Mouse (Mus musculus): ENCODE results near the gene Fbxl17. TPM values are rescaled to one million over a fixed set of nuclear protein-coding genes. Genes with fewer than 3 reads are reported as not detected.

Fbxl17 gene
- polyA plus RNA-seq, 1 experiment from 2014 or later, result 8.9 TPM

DNA sequence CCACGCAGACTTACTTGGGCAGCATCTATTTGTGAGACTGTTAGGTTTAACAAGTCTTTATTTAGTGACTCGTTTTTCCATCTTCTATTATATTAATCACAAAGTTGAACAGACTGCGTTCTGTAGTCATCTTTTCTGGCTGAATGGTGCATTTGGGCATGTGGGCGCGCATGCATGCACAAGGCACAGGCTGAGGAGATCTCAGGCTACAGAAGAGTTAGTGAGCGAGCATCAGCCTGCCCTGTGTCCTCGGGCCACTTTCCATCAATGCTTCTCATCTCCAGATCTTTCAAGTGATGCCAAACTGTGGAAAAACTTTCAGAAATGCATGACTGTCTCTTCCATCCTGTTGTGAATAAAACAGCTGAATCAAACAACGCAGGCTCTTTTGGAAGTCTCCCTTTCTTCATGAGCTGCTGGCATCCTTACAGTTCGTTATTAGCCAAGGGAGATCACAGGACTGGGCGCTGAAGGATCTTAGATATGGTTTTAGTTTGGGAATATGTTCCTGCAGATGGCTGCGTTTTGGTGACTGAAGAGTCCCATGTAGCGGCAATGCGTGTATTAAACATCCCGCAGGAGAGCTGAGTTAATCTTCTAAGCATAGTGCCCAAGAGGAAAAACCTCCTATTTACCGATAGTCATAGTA is 442.0 kb downstream of the Fbxl17 start:
- Histone ChIP-seq H3K4me2 (ENCODE audit: low read length) (no peak overlapping the region), H3K27me3 (replicated peaks; ENCODE audit: control insufficient read depth, insufficient read depth, low read length) (no peaks in the 10 kb centered on the region), H3K27ac (ENCODE audit: low read depth, low read length) (no peak overlapping the region), H3K9ac (ENCODE audit: low read length) (no peak overlapping the region), H3K4me3 (ENCODE audit: low read depth, low read length) (no peak overlapping the region), H3K36me3 (ENCODE audit: control insufficient read depth, insufficient read depth, low read length) (no peaks in the 10 kb centered on the region), H3K4me1 (ENCODE audit: control insufficient read depth, insufficient read depth, low read length) (peaks cover 2% of the 10 kb centered on the region; the same call in 1 of the 2 replicates), H3K9me3 (replicated peaks; ENCODE audit: control insufficient read depth, low read length) (no peaks in the 10 kb centered on the region)
- WGBS, result 68% methylated on average over 15 of the region's 15 CpGs
- ATAC-seq, result peak; percentile 32; the same call in 1 of the 2 replicates
- peak; percentile 24 for DNase-seq (ENCODE audit: low spot score)

DNA sequence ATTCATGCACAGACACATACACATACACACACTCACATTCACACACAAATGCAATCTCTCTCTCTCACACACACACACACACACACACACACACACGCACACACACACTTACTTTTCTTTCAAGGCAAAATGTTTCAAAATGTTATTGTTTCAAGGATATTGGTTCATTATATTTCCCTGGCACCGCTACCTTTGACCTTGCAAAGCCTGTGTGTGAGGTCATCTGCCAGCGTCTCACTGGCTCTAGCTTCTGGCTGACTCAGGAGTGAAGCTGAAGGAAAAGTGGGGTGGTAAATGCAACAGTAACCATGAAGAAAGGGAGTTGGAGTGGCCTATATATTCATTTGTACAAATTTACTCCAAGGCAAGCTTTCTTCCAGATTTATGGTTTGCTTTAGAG is 442.8 kb downstream of the Fbxl17 start:
- Histone ChIP-seq H3K4me2 (ENCODE audit: low read length) (no peak overlapping the region), H3K27ac (ENCODE audit: low read depth, low read length) (no peak overlapping the region), H3K36me3 (ENCODE audit: control insufficient read depth, insufficient read depth, low read length) (no peaks in the 10 kb centered on the region), H3K27me3 (replicated peaks; ENCODE audit: control insufficient read depth, insufficient read depth, low read length) (no peaks in the 10 kb centered on the region), H3K9me3 (replicated peaks; ENCODE audit: control insufficient read depth, low read length) (no peaks in the 10 kb centered on the region), H3K9ac (ENCODE audit: low read length) (no peak overlapping the region), H3K4me3 (ENCODE audit: low read depth, low read length) (no peak overlapping the region), H3K4me1 (ENCODE audit: control insufficient read depth, insufficient read depth, low read length) (peaks cover 2% of the 10 kb centered on the region; the same call in 1 of the 2 replicates)
- WGBS, result 90% methylated on average over 3 of the region's 3 CpGs
- DNase-seq (ENCODE audit: low spot score) (no peak), ATAC-seq (no peak)

DNA sequence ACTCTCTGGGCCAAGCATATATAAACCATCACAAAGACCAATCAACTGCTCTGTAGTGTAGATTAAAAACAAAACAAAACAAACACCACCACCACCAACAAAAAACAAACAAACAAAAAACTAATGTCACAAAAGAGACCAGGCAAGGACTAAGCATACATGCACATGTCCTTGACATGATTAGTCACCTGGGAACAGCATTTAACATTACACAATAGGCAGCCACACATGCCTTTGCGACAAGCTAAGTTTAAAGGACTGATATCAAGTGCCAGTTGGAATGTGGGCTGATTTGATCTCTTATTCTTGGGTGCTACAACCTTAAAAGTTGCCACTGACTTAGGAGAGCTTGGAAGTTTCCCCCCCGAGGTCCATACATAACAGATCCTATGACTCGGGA is 446.5 kb downstream of the Fbxl17 start:
- Histone ChIP-seq H3K27ac (ENCODE audit: low read depth, low read length) (no peak overlapping the region), H3K4me1 (ENCODE audit: control insufficient read depth, insufficient read depth, low read length) (peaks cover 2% of the 10 kb centered on the region; the same call in 1 of the 2 replicates), H3K4me3 (ENCODE audit: low read depth, low read length) (no peak overlapping the region), H3K9ac (ENCODE audit: low read length) (no peak overlapping the region), H3K4me2 (ENCODE audit: low read length) (no peak overlapping the region), H3K27me3 (replicated peaks; ENCODE audit: control insufficient read depth, insufficient read depth, low read length) (no peaks in the 10 kb centered on the region), H3K36me3 (ENCODE audit: control insufficient read depth, insufficient read depth, low read length) (no peaks in the 10 kb centered on the region), H3K9me3 (replicated peaks; ENCODE audit: control insufficient read depth, low read length) (no peaks in the 10 kb centered on the region)
- no peak for DNase-seq (ENCODE audit: low spot score)
- ATAC-seq, result no peak
- WGBS, result 88% methylated on average over 3 of the region's 3 CpGs

DNA sequence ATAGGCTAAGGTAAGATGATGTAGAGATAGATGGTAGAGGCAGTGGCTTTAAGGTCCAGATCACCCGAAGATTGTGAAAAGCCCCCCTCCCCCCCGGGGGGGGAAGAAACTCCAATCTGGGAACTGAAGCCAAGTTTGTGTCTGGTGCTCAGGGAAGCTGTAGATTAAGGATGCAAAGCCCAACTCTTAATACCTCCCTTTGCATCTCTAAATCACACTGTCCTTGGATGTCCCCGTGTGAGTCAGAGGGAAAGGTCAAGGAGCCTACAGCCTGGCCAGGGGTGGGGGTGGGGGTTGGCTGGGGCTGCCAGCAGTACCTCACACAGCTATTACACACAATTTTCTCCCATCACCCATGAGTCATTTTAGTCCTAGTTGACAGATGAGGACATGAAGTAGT is 453.4 kb downstream of the Fbxl17 start:
- no peak for ATAC-seq
- H3K36me3 ChIP-seq (ENCODE audit: control insufficient read depth, insufficient read depth, low read length), result no peaks in the 10 kb centered on the region
- H3K4me1 ChIP-seq (ENCODE audit: control insufficient read depth, insufficient read depth, low read length), result no peaks in the 10 kb centered on the region
- H3K9me3 ChIP-seq (replicated peaks; ENCODE audit: control insufficient read depth, low read length), result no peaks in the 10 kb centered on the region
- DNase-seq (ENCODE audit: low spot score), result no peak
- no peak overlapping the region for H3K4me3 ChIP-seq (ENCODE audit: low read depth, low read length)
- 68% methylated on average over 3 of the region's 3 CpGs for WGBS
- no peaks in the 10 kb centered on the region for H3K27me3 ChIP-seq (replicated peaks; ENCODE audit: control insufficient read depth, insufficient read depth, low read length)
- no peak overlapping the region for H3K9ac ChIP-seq (ENCODE audit: low read length)
- no peak overlapping the region for H3K27ac ChIP-seq (ENCODE audit: low read depth, low read length)
- no peak overlapping the region for H3K4me2 ChIP-seq (ENCODE audit: low read length)

DNA sequence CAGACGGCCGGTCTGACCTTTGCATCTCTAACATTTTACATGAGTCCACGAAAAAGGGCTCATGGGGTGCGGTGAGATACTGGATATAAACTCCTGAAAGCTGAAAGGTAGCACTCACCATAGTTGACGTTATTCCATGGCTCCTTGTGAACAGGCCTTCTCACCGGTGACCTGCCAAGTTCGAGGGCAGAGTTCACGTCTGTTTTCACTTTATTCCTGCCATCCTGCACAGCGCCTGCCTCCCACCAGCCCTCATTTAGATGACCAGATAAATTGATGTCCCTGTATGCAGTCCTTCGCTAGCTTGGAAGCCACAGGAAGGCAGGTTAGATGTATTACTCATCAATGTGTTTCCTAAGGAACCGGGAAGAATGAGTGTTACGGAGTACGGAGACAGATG is 454.5 kb downstream of the Fbxl17 start:
- H3K36me3 ChIP-seq (ENCODE audit: control insufficient read depth, insufficient read depth, low read length), result no peaks in the 10 kb centered on the region
- H3K4me3 ChIP-seq (ENCODE audit: low read depth, low read length), result no peak overlapping the region
- no peaks in the 10 kb centered on the region for H3K9me3 ChIP-seq (replicated peaks; ENCODE audit: control insufficient read depth, low read length)
- no peak overlapping the region for H3K4me2 ChIP-seq (ENCODE audit: low read length)
- H3K27ac ChIP-seq (ENCODE audit: low read depth, low read length), result no peak overlapping the region
- DNase-seq (ENCODE audit: low spot score) (no peak), ATAC-seq (no peak)
- no peaks in the 10 kb centered on the region for H3K4me1 ChIP-seq (ENCODE audit: control insufficient read depth, insufficient read depth, low read length)
- 90% methylated on average over 13 of the region's 13 CpGs for WGBS
- H3K27me3 ChIP-seq (replicated peaks; ENCODE audit: control insufficient read depth, insufficient read depth, low read length), result no peaks in the 10 kb centered on the region
- H3K9ac ChIP-seq (ENCODE audit: low read length), result no peak overlapping the region

DNA sequence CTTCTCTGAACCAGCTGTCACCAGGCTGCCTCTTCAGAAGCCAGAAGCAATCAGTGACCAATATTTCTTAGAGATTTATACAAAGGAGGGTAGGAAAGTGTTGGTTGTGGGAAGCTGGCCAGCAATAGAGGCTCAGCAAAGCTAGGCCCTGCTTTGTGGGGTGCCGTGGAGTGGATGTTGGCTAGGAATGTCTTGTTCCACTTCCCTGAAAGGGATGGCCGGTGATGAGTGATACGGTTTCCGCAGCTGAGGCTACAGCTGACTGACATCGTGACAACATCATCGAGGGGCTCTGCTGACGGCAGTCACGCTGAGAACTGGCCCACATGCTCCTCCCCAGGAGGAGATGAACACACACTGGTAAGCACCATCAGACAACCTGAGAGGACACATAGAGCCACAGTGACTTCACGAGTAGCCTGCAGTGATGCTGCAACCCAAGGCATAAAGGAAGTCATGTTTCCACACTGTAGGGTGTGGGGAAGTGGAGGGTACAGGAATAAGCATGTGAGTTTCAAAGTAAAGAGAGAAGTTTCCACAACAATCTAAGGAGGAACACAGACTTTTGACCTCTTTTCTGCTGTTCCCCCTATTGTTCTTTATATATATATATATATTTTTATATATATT is 456.7 kb downstream of the Fbxl17 start:
- Histone ChIP-seq H3K9me3 (replicated peaks; ENCODE audit: control insufficient read depth, low read length) (no peaks in the 10 kb centered on the region; the same call in 1 of the 2 replicates), H3K4me2 (ENCODE audit: low read length) (no peak overlapping the region), H3K4me3 (ENCODE audit: low read depth, low read length) (no peak overlapping the region), H3K27me3 (replicated peaks; ENCODE audit: control insufficient read depth, insufficient read depth, low read length) (no peaks in the 10 kb centered on the region), H3K4me1 (ENCODE audit: control insufficient read depth, insufficient read depth, low read length) (no peaks in the 10 kb centered on the region), H3K9ac (ENCODE audit: low read length) (no peak overlapping the region), H3K27ac (ENCODE audit: low read depth, low read length) (no peak overlapping the region), H3K36me3 (ENCODE audit: control insufficient read depth, insufficient read depth, low read length) (no peaks in the 10 kb centered on the region)
- no peak for ATAC-seq
- WGBS, result 93% methylated on average over 9 of the region's 9 CpGs
- DNase-seq (ENCODE audit: low spot score), result no peak

DNA sequence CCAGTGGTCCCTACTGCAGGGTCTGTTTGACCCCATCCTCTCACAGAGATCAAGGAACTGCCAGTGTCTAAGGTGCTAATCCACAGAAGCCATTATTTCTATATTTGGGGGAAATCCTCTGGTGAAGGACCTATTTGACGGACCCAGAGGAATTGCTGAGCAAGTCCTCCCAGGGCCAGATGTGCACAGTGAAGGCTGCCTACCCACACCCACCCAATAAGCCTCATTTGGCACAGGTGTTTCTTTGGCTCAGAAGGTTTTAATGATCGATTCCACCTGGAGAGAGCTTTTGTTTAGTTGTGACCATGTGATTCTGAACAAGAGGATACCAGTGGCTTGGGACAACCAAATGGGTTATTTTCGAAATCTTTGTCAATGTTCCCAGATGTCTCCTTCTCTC is 462.3 kb downstream of the Fbxl17 start:
- Histone ChIP-seq H3K27ac (ENCODE audit: low read depth, low read length) (no peak overlapping the region), H3K4me1 (ENCODE audit: control insufficient read depth, insufficient read depth, low read length) (no peaks in the 10 kb centered on the region), H3K36me3 (ENCODE audit: control insufficient read depth, insufficient read depth, low read length) (no peaks in the 10 kb centered on the region), H3K9ac (ENCODE audit: low read length) (no peak overlapping the region), H3K4me2 (ENCODE audit: low read length) (no peak overlapping the region), H3K4me3 (ENCODE audit: low read depth, low read length) (no peak overlapping the region), H3K9me3 (replicated peaks; ENCODE audit: control insufficient read depth, low read length) (no peaks in the 10 kb centered on the region; the same call in 1 of the 2 replicates), H3K27me3 (replicated peaks; ENCODE audit: control insufficient read depth, insufficient read depth, low read length) (no peaks in the 10 kb centered on the region)
- ATAC-seq, result no peak
- no peak for DNase-seq (ENCODE audit: low spot score)
- 85% methylated on average over 3 of the region's 3 CpGs for WGBS

DNA sequence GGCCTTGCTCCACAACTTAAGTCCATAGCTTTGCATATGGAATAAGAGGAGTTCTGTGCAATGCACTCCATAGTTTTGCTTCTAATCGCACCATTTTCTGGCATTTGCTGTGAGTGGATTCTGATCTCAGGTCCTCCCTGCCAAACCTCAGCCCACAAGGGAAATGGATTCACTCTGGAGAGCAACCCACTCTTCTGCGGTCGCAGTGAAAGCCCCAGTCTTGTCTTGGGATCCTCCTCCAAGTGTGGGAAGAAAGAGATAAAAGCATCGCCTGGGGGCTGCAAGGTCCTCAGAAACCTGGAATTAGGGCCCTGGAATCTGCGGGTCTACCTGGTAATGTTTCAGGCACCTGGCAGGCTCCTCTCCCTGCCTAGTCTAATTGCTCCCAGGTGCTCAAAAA is 466.7 kb downstream of the Fbxl17 start:
- Histone ChIP-seq H3K9ac (ENCODE audit: low read length) (no peak overlapping the region), H3K4me2 (ENCODE audit: low read length) (no peak overlapping the region), H3K27me3 (replicated peaks; ENCODE audit: control insufficient read depth, insufficient read depth, low read length) (no peaks in the 10 kb centered on the region), H3K27ac (ENCODE audit: low read depth, low read length) (no peak overlapping the region), H3K4me1 (ENCODE audit: control insufficient read depth, insufficient read depth, low read length) (no peaks in the 10 kb centered on the region), H3K4me3 (ENCODE audit: low read depth, low read length) (no peak overlapping the region), H3K9me3 (replicated peaks; ENCODE audit: control insufficient read depth, low read length) (no peaks in the 10 kb centered on the region), H3K36me3 (ENCODE audit: control insufficient read depth, insufficient read depth, low read length) (no peaks in the 10 kb centered on the region)
- WGBS, result 83% methylated on average over 5 of the region's 5 CpGs
- ATAC-seq (no peak), DNase-seq (ENCODE audit: low spot score) (no peak)

DNA sequence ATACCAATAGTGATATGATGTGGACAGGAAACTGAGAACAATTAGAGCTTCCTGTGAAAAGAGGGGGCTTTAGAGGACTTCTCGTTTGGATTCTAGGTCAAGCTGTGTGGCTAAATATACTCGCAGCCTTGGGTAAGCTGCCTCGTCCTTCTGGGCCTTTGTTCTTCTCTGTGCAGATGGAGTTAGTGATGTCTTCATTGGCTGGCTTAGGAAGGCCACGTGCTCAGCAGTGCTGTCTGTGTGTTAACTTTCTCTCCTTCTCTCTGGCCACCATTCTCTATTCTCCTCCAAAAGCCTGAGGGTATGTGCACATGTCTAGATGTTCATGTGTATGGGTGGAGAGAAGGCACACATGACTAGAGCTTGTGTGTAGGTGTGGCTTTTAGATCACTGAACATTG is 470.7 kb downstream of the Fbxl17 start:
- 46% methylated on average over 4 of the region's 4 CpGs for WGBS
- no peak overlapping the region for H3K27ac ChIP-seq (ENCODE audit: low read depth, low read length)
- no peaks in the 10 kb centered on the region for H3K27me3 ChIP-seq (replicated peaks; ENCODE audit: control insufficient read depth, insufficient read depth, low read length)
- DNase-seq (ENCODE audit: low spot score), result no peak
- no peak overlapping the region for H3K4me3 ChIP-seq (ENCODE audit: low read depth, low read length)
- no peak overlapping the region for H3K9ac ChIP-seq (ENCODE audit: low read length)
- H3K4me2 ChIP-seq (ENCODE audit: low read length), result no peak overlapping the region
- H3K36me3 ChIP-seq (ENCODE audit: control insufficient read depth, insufficient read depth, low read length), result no peaks in the 10 kb centered on the region
- no peak for ATAC-seq
- H3K9me3 ChIP-seq (replicated peaks; ENCODE audit: control insufficient read depth, low read length), result no peaks in the 10 kb centered on the region
- peaks cover 3% of the 10 kb centered on the region; the same call in 1 of the 2 replicates for H3K4me1 ChIP-seq (ENCODE audit: control insufficient read depth, insufficient read depth, low read length)
